Mouse (Mus musculus): Measurements from ENCODE around the gene Sdhc.

DNA sequence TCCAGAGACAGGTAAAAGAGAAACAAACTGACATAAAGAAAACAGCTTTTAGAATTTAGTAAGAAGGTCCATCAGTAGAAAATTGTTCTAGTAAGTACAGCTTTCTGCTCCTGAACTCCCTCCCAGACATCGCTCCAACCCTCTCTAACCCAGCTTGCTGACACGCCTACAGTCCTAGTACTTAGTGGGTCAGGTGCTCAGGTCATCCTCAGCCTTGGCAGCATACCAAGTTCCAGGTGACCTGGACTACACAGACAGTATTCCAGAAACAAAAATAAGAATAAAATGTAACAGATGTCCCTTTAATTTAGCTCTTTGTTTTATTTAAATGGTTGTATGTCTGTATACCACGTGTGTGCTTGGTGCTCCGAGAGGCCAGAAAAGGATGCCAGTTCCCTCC lies 1.6 kb upstream of the Sdhc start:
- no peak for TF ChIP-seq CTCF (IDR thresholded peaks at IDR 0.05; ENCODE audit: borderline replicate concordance, insufficient read depth, low read length)
- TF ChIP-seq POLR2A (IDR thresholded peaks at IDR 0.05; ENCODE audit: low read depth, low read length), result no peak
